Mouse (Mus musculus) C2C12 (cell line): ENCODE measurements at regions not wholly inside any gene's neighbourhood (a gene's known extent, or its start where the extent isn't known, plus 50 kb on each side); places are given as distances from the start of the nearest gene placed in this dataset.

Experiments
- CEBPB ChIP-seq: IDR thresholded peaks from one replicate; pipeline ENCODE4 v1.6.1; 2011; ENCODE audit warnings: low read depth, mild to moderate bottlenecking, control low read depth, moderate library complexity
- CTCF ChIP-seq: IDR thresholded peaks from one replicate; pipeline ENCODE4 v1.5.1; 2011; ENCODE audit not compliant: control insufficient read depth, insufficient read depth, insufficient read length
- MAX ChIP-seq: IDR thresholded peaks from one replicate; pipeline ENCODE4 v1.6.1; 2011; ENCODE audit warnings: mild to moderate bottlenecking, control low read depth
- MYOD1 ChIP-seq: IDR thresholded peaks from one replicate; pipeline ENCODE4 v1.6.1; 2011; ENCODE audit warnings: low read depth; ENCODE audit not compliant: control insufficient read depth, insufficient read length
- MYOG ChIP-seq: IDR thresholded peaks from one replicate; pipeline ENCODE4 v1.6.1; 2011; ENCODE audit not compliant: control insufficient read depth, insufficient read length; ENCODE audit errors: extremely low read depth
- USF1 ChIP-seq: IDR thresholded peaks from one replicate; pipeline ENCODE4 v1.6.1; 2011; ENCODE audit warnings: low read depth, mild to moderate bottlenecking, control low read depth, moderate library complexity

- TF ChIP-seq USF1: no peak
- TF ChIP-seq CTCF: no peak
- TF ChIP-seq MYOG: no peak
- TF ChIP-seq MYOD1: no peak
- no peak for TF ChIP-seq CEBPB
- no peak for TF ChIP-seq MAX
Observed at GRCm38 (mm10) chr17:84121291-84121690, 66.5 kb downstream of the Zfp36l2 start.
